In genomic region chr11:57773936-57774335, GRCm38 (mm10) we compare ENCODE assay signal across 11 mouse cellular contexts. TPM values are rescaled to one million over a fixed set of nuclear protein-coding genes. Genes with fewer than 3 reads are reported as not detected.
A peak's percentile ranks its signal among the peaks of the same experiment; 100 is the strongest.
DNase-seq lines count a peak whose midpoint lies in the region; ATAC-seq lines count a peak whose summit lies in the region.
"Had no signal": no experiment of that assay in that cellular context is flagged by ENCODE, and none has a peak within 500 bp of the region (broad histone marks: within the 10 kb centered on the region; RNA-seq: fewer than 3 reads in every experiment).

No protein-coding gene starts in this region.

- no peaks in the 10 kb centered on the region for H3K36me3 ChIP-seq in embryonic facial prominence, embryonic 11.5 days (replicated peaks; ENCODE audit: control insufficient read depth, insufficient read depth, low read depth, low read length)
- 0 out of 2 replicates have a peak, but pooled peaks cover 9% of the 10 kb centered on the region for H3K36me3 ChIP-seq in hindbrain, embryonic 14.5 days (replicated peaks; ENCODE audit: control insufficient read depth, insufficient read depth)
- no peaks in the 10 kb centered on the region for H3K36me3 ChIP-seq in neural tube, embryonic 11.5 days (ENCODE audit: control insufficient read depth, insufficient read depth, low read length)
- no peaks in the 10 kb centered on the region for H3K36me3 ChIP-seq in heart, embryonic 11.5 days (ENCODE audit: control insufficient read depth, insufficient read depth, low read length)

- peak; percentile 68 for ATAC-seq in embryonic facial prominence, embryonic 11.5 days (replicated peaks; ENCODE audit: insufficient number of reproducible peaks, low FRiP score, low TSS enrichment, low read depth)
- peak; percentile 75 for ATAC-seq in hindbrain, embryonic 14.5 days (ENCODE audit: low FRiP score)
- ATAC-seq in neural tube, embryonic 11.5 days (ENCODE audit: insufficient read depth, low FRiP score, low TSS enrichment) = peak; percentile 57; the same call in 1 of the 2 replicates
- no peak for ATAC-seq in heart, embryonic 11.5 days (replicated peaks; ENCODE audit: insufficient number of reproducible peaks, low FRiP score, low TSS enrichment)
- no peak for ATAC-seq in monocyte, adult 5-6 weeks (replicated peaks; ENCODE audit: insufficient number of reproducible peaks, low FRiP score, low TSS enrichment, poor library complexity, severe bottlenecking)

- H3K27me3 ChIP-seq in embryonic facial prominence, embryonic 11.5 days (ENCODE audit: control insufficient read depth, insufficient read depth, low read length) = no peaks in the 10 kb centered on the region
- H3K27me3 ChIP-seq in hindbrain, embryonic 14.5 days (ENCODE audit: control insufficient read depth, insufficient read depth, low read length) = no peaks in the 10 kb centered on the region
- no peaks in the 10 kb centered on the region for H3K27me3 ChIP-seq in neural tube, embryonic 11.5 days (ENCODE audit: control insufficient read depth, insufficient read depth, low read length)
- no peaks in the 10 kb centered on the region; the same call in 1 of the 2 replicates for H3K27me3 ChIP-seq in heart, embryonic 11.5 days (ENCODE audit: control insufficient read depth, insufficient read depth, low read length)
- H3K27me3 ChIP-seq: embryonic facial prominence, embryonic 13.5 days had no signal

- H3K9ac ChIP-seq in embryonic facial prominence, embryonic 11.5 days (replicated peaks; ENCODE audit: low read length) = no peak overlapping the region
- H3K9ac ChIP-seq in hindbrain, embryonic 14.5 days = no peak overlapping the region
- no peak overlapping the region for H3K9ac ChIP-seq in neural tube, embryonic 11.5 days (ENCODE audit: low read length)
- H3K9ac ChIP-seq in heart, embryonic 11.5 days (ENCODE audit: low read depth, low read length) = no peak overlapping the region

- no peak overlapping the region for H3K4me3 ChIP-seq in embryonic facial prominence, embryonic 11.5 days (ENCODE audit: low read depth, low read length)
- H3K4me3 ChIP-seq in hindbrain, embryonic 14.5 days (replicated peaks; ENCODE audit: low read length) = no peak overlapping the region
- H3K4me3 ChIP-seq in neural tube, embryonic 11.5 days (ENCODE audit: low read depth, low read length) = no peak overlapping the region
- no peak overlapping the region for H3K4me3 ChIP-seq in heart, embryonic 11.5 days (ENCODE audit: low read depth, low read length)
- H3K4me3 ChIP-seq: embryonic facial prominence, embryonic 13.5 days had no signal

- WGBS in embryonic facial prominence, embryonic 11.5 days = 6% methylated on average over 4 of the region's 4 CpGs
- 1% methylated on average over 4 of the region's 4 CpGs for WGBS in hindbrain, embryonic 14.5 days
- WGBS in neural tube, embryonic 11.5 days = 9% methylated on average over 4 of the region's 4 CpGs
- WGBS in heart, embryonic 11.5 days (ENCODE audit: insufficient replicate concordance) = 29% methylated on average over 4 of the region's 4 CpGs

- H3K4me2 ChIP-seq in embryonic facial prominence, embryonic 11.5 days (ENCODE audit: low read depth, low read length) = no peak overlapping the region
- H3K4me2 ChIP-seq in hindbrain, embryonic 14.5 days (replicated peaks) = 0 out of 2 replicates have a peak overlapping the region, but pooled peaks have one; percentile 8
- H3K4me2 ChIP-seq in neural tube, embryonic 11.5 days (ENCODE audit: low read depth) = peak overlapping the region; percentile 8; the same call in 1 of the 2 replicates
- H3K4me2 ChIP-seq in heart, embryonic 11.5 days = no peak overlapping the region
- H3K4me2 ChIP-seq: embryonic facial prominence, embryonic 13.5 days had no signal

- DNase-seq in embryo, embryonic 10 days (ENCODE audit: low spot score) = peak; percentile 62
- peak; percentile 37 for DNase-seq in embryonic facial prominence, embryonic 11.5 days (ENCODE audit: low spot score)
- peak; percentile 64 for DNase-seq in hindbrain, embryonic 14.5 days (ENCODE audit: low spot score)
- DNase-seq in neural tube, embryonic 11.5 days (ENCODE audit: low spot score) = peak; percentile 58
- no peak for DNase-seq in left cerebral cortex, adult 11 months (ENCODE audit: low spot score)
- DNase-seq: kidney, postnatal 14 days had no signal

- no peak overlapping the region for H3K27ac ChIP-seq in embryonic facial prominence, embryonic 11.5 days (replicated peaks; ENCODE audit: low read depth, low read length)
- H3K27ac ChIP-seq in hindbrain, embryonic 14.5 days = peak overlapping the region; percentile 69
- H3K27ac ChIP-seq in neural tube, embryonic 11.5 days (ENCODE audit: low read depth, low read length) = 0 out of 2 replicates have a peak overlapping the region, but pooled peaks have one; percentile 58
- no peak overlapping the region for H3K27ac ChIP-seq in heart, embryonic 11.5 days (ENCODE audit: low read depth, low read length)
- H3K27ac ChIP-seq: embryonic facial prominence, embryonic 13.5 days had no signal

- peaks cover 8% of the 10 kb centered on the region; the same call in 1 of the 2 replicates for H3K4me1 ChIP-seq in embryonic facial prominence, embryonic 11.5 days (ENCODE audit: control insufficient read depth, insufficient read depth, low read length)
- peaks cover 21% of the 10 kb centered on the region for H3K4me1 ChIP-seq in hindbrain, embryonic 14.5 days (replicated peaks; ENCODE audit: control insufficient read depth, insufficient read depth, low read length)
- peaks cover 17% of the 10 kb centered on the region for H3K4me1 ChIP-seq in neural tube, embryonic 11.5 days (ENCODE audit: control insufficient read depth, insufficient read depth, low read length)
- peaks cover 17% of the 10 kb centered on the region for H3K4me1 ChIP-seq in heart, embryonic 11.5 days (ENCODE audit: control insufficient read depth, insufficient read depth, low read length)

- no peaks in the 10 kb centered on the region for H3K9me3 ChIP-seq in embryonic facial prominence, embryonic 11.5 days (replicated peaks; ENCODE audit: control insufficient read depth, low read length)
- H3K9me3 ChIP-seq in hindbrain, embryonic 14.5 days (ENCODE audit: control insufficient read depth, low read length) = no peaks in the 10 kb centered on the region
- no peaks in the 10 kb centered on the region for H3K9me3 ChIP-seq in neural tube, embryonic 11.5 days (ENCODE audit: control insufficient read depth, low read length)
- no peaks in the 10 kb centered on the region for H3K9me3 ChIP-seq in heart, embryonic 11.5 days (replicated peaks; ENCODE audit: control insufficient read depth, low read length)
- H3K9me3 ChIP-seq: embryonic facial prominence, embryonic 13.5 days had no signal

RNA-seq across cellular contexts. Expression of gene Sap30l, which starts 27.5 kb away (rescaled TPM):
- polyA plus RNA-seq in embryonic facial prominence, embryonic 11.5 days (2014; fragmentation: Nextera tagmentation; extraction: Ambion mirVana) = 15.0 and 16.2 TPM in 2 replicates
- 12.6 and 15.5 TPM in 2 replicates for polyA plus RNA-seq in hindbrain, embryonic 14.5 days (2014; fragmentation: Nextera tagmentation; extraction: Ambion mirVana)
- polyA plus RNA-seq in neural tube, embryonic 11.5 days (2014; fragmentation: Nextera tagmentation; extraction: Ambion mirVana) = 14.2 and 15.0 TPM in 2 replicates
- polyA plus RNA-seq in heart, embryonic 11.5 days (2014; fragmentation: Nextera tagmentation; extraction: Ambion mirVana) = 10.7 and 10.8 TPM in 2 replicates
- 24.3 to 39.7 TPM (median 38.7 TPM) in 3 replicates for total RNA-seq in monocyte, adult 5-6 weeks (2017)

RNA-seq across cellular contexts. Expression of gene Hand1, which starts 58.7 kb away (rescaled TPM):
- polyA plus RNA-seq in embryonic facial prominence, embryonic 11.5 days (2014; fragmentation: Nextera tagmentation; extraction: Ambion mirVana) = 8.2 and 11.9 TPM in 2 replicates
- not detected in 2 replicates for polyA plus RNA-seq in hindbrain, embryonic 14.5 days (2014; fragmentation: Nextera tagmentation; extraction: Ambion mirVana)
- polyA plus RNA-seq in neural tube, embryonic 11.5 days (2014; fragmentation: Nextera tagmentation; extraction: Ambion mirVana) = 0.26 and 0.54 TPM in 2 replicates
- polyA plus RNA-seq in heart, embryonic 11.5 days (2014; fragmentation: Nextera tagmentation; extraction: Ambion mirVana) = 58.1 and 61.9 TPM in 2 replicates
- not detected in 3 replicates for total RNA-seq in monocyte, adult 5-6 weeks (2017)
- total RNA-seq: gastrocnemius, adult 8-10 months; left cerebral cortex, postnatal 14 days had no signal

Comparison
In these comparisons a context has a peak if more than half of its experiments do, and no peak if none do; other contexts are left out.
1. ATAC-seq: peak in embryonic facial prominence, embryonic 11.5 days (single experiment), hindbrain, embryonic 14.5 days (single experiment) and neural tube, embryonic 11.5 days (single experiment); none in heart, embryonic 11.5 days (single experiment) and monocyte, adult 5-6 weeks (single experiment).
2. H3K27ac ChIP-seq: peak in hindbrain, embryonic 14.5 days (single experiment) and neural tube, embryonic 11.5 days (single experiment); none in embryonic facial prominence, embryonic 11.5 days (single experiment) and heart, embryonic 11.5 days (single experiment).
3. H3K4me2 ChIP-seq: peak in hindbrain, embryonic 14.5 days (single experiment) and neural tube, embryonic 11.5 days (single experiment); none in embryonic facial prominence, embryonic 11.5 days (single experiment) and heart, embryonic 11.5 days (single experiment).